Mouse (Mus musculus) heart, adult 2 months (tissue): Measurements from ENCODE around the gene Acot12. TPM values are rescaled to one million over a fixed set of nuclear protein-coding genes. Genes with fewer than 3 reads are reported as not detected.

Experiments
- DNase-seq, 2 experiments: peaks; one replicate each; pipeline ENCODE4 v3.0.0; 2021
- H3K27ac ChIP-seq: fragments of 200-600 bp; 2 replicates; pipeline ENCODE4 v1.8.1; 2022
- H3K27me3 ChIP-seq: fragments of 200-500 bp; 2 replicates; pipeline ENCODE4 v1.6.1; 2012; ENCODE audit warnings: mild to moderate bottlenecking, low read length, inconsistent platforms, mixed read lengths; ENCODE audit not compliant: control insufficient read depth, insufficient read depth
- H3K36me3 ChIP-seq: fragments of 200-500 bp; 2 replicates; pipeline ENCODE4 v1.6.1; 2012; ENCODE audit warnings: low read length, inconsistent platforms; ENCODE audit not compliant: control insufficient read depth, insufficient read depth
- H3K4me1 ChIP-seq: fragments of 200-500 bp; 2 replicates; pipeline ENCODE4 v1.6.1; 2011; ENCODE audit warnings: low read length; ENCODE audit not compliant: control insufficient read depth, insufficient read depth
- H3K4me3 ChIP-seq: fragments of 200-600 bp; 2 replicates; pipeline ENCODE4 v1.8.1; 2022
- H3K79me2 ChIP-seq: fragments of 200-500 bp; replicated peaks from 2 replicates; pipeline ENCODE4 v1.6.1; 2012; ENCODE audit warnings: mild to moderate bottlenecking, inconsistent platforms, low read length, moderate library complexity, mixed read lengths; ENCODE audit not compliant: control insufficient read depth, insufficient read depth
- H3K9ac ChIP-seq: fragments of 200-500 bp; 2 replicates; pipeline ENCODE4 v1.6.1; 2012; ENCODE audit warnings: low read depth, mild to moderate bottlenecking, control low read depth, inconsistent platforms, low read length, mixed read lengths
- CTCF ChIP-seq: fragments of 200-600 bp; IDR thresholded peaks from 2 replicates; pipeline ENCODE4 v1.8.1; 2022; ENCODE audit warnings: antibody characterized with exemption, mild to moderate bottlenecking, moderate library complexity
- EP300 ChIP-seq: fragments of 200-500 bp; IDR thresholded peaks from 2 replicates; pipeline ENCODE4 v1.6.1; 2011; ENCODE audit warnings: low read depth, low read length, control low read depth; ENCODE audit not compliant: insufficient read depth
- POLR2A ChIP-seq: fragments of 200-500 bp; IDR thresholded peaks from 2 replicates; pipeline ENCODE4 v1.6.1; 2011; ENCODE audit warnings: mild to moderate bottlenecking, low read depth, low read length, control low read depth; ENCODE audit not compliant: insufficient read depth
- WGBS: fragments of 180-500 bp; shearing (Covaris S2); methylation state at CpG from one replicate; pipeline ENCODE4 v1.1.7; 2018; 5-methylcytosine and 5-hydroxymethylcytosine counted together
- intact Hi-C: fragments of 180-260 bp; cut with DNase I; formaldehyde crosslinking; loops from one replicate; pipeline ENCODE4 v1.15.1; 2025
- long read RNA-seq: library from polyadenylated mRNA; stranded (forward); transcript quantifications from one replicate; pipeline ENCODE4 v2.0.0, GENCODE M21; 2021
- polyA plus RNA-seq: library from polyadenylated mRNA; depleted of rRNA; stranded (reverse); fragments of >200 nt; gene quantifications from 2 replicates; pipeline ENCODE4 v1.2.3, GENCODE M21; 2012; rRNA removed
- total RNA-seq, 2 experiments: library from RNA; stranded (reverse); gene quantifications; 2 replicates each; pipeline ENCODE4 v1.2.3; 2021

The Acot12 gene
- total RNA-seq = not detected
- polyA plus RNA-seq = 0.06 and 0.16 TPM in 2 replicates
- long read RNA-seq = 0 reads

DNA sequence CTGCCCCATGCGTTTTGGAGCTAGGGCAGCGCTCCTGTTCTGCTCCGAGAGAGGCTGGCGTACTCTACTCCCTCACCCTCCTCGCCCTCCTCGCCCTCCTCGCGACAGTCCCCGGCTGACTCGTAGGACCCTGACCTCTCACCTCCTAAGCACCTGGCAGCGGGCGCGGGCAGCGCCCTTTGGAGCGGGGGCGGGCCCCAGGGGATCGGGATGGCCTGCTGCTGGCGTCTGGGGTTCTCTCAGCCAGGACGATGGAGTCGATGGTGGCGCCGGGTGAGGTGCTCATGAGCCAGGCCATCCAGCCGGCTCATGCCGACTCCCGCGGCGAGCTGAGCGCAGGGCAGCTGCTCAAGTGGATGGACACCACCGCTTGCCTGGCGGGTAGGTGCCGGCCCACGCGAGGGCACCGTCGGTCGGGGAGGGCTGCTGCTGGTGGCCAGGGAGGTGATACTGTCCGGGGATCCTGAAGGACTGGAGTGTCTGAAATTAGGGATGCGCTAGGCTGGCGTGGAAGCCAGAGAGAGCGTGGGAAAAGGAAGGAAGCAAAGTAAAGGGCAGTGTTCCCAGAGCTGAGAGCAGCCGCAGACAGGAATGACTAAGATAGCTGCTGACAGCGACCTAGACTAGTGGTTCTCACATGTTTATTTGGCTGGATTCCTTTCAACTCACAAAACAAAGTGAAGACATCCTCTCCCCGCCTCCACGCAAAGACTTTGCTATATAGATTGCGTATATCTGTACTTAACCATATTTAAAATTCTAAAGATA is at the start of gene Acot12:
Acot12 (plus strand) TSS at position 233 of the 768 bp plus-strand sequence.
- Histone ChIP-seq H3K9ac (peak within 1 kb of the TSS; percentile 69), H3K4me1 (no peaks in the 10 kb centered on the region), H3K27ac (peak within 1 kb of the TSS; percentile 53), H3K36me3 (no peaks in the 10 kb centered on the region), H3K79me2 (no peaks in the 10 kb centered on the region), H3K4me3 (peak within 1 kb of the TSS; percentile 33), H3K27me3 (peaks cover 3% of the 10 kb centered on the region; the same call in 1 of the 2 replicates)
- WGBS = 7% methylated on average over 45 of the region's 45 CpGs
- TF ChIP-seq CTCF (no peak), POLR2A (no peak), EP300 (no peak)
- intact Hi-C loops = no loop called here
- peak; percentile 29 to 49 for DNase-seq

DNA sequence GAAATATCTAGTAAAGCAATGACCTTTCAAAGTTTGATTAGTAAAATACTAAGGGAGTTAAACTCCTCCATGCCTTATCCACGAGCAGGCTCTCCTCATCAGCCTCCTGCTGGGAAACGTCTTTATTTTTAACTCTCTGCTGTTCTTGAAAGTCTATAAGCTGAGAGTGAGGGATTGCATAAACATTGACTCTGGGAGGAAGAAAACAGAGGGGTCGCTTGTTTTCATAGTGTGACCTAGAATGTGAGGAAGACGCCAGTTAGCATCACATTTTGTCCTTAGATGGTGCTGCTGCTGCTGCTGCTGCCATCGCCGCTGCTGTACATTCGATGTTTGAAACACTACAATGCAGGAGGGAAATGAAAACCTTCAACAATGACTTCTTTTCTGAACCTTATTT is 47.7 kb upstream of the Acot12 start:
- Histone ChIP-seq H3K9ac (no peak overlapping the region), H3K4me1 (peaks cover 3% of the 10 kb centered on the region), H3K27me3 (no peaks in the 10 kb centered on the region), H3K36me3 (peaks cover 6% of the 10 kb centered on the region; the same call in 1 of the 2 replicates), H3K27ac (no peak overlapping the region), H3K4me3 (no peak overlapping the region), H3K79me2 (no peaks in the 10 kb centered on the region)
- 64% methylated on average over 7 of the region's 7 CpGs for WGBS
- no peak for DNase-seq
- TF ChIP-seq POLR2A = no peak
- TF ChIP-seq EP300 = no peak
- TF ChIP-seq CTCF = no peak
- intact Hi-C loops = no loop called here

DNA sequence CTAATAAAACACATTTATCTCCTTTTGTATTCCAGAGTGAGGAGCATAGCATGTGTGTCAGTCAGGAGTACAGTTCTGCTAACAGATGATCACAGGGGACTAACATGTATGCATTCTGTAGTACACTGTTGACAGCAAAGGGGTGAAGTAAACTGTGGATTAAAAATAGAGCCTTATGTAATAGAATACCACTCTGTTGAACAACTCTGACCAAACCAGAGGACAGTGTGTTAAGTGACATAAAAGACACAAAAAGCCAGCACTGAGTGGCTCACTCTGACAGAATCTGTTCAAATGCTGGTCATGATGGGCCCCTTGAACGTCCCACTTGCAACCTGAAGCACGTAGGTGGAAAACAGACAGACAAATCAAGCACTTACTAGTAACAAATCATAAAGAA is 45.9 kb upstream of the Acot12 start:
- H3K4me3 ChIP-seq = no peak overlapping the region
- no peak for TF ChIP-seq EP300
- no peak for TF ChIP-seq CTCF
- TF ChIP-seq POLR2A = no peak
- H3K27me3 ChIP-seq = no peaks in the 10 kb centered on the region
- intact Hi-C loops = no loop called here
- no peak overlapping the region; the same call in 1 of the 2 replicates for H3K27ac ChIP-seq
- H3K79me2 ChIP-seq = no peaks in the 10 kb centered on the region
- DNase-seq = no peak
- no peak overlapping the region for H3K9ac ChIP-seq
- 63% methylated on average over 2 of the region's 2 CpGs for WGBS
- H3K4me1 ChIP-seq = peaks cover 3% of the 10 kb centered on the region
- H3K36me3 ChIP-seq = peaks cover 6% of the 10 kb centered on the region; the same call in 1 of the 2 replicates

DNA sequence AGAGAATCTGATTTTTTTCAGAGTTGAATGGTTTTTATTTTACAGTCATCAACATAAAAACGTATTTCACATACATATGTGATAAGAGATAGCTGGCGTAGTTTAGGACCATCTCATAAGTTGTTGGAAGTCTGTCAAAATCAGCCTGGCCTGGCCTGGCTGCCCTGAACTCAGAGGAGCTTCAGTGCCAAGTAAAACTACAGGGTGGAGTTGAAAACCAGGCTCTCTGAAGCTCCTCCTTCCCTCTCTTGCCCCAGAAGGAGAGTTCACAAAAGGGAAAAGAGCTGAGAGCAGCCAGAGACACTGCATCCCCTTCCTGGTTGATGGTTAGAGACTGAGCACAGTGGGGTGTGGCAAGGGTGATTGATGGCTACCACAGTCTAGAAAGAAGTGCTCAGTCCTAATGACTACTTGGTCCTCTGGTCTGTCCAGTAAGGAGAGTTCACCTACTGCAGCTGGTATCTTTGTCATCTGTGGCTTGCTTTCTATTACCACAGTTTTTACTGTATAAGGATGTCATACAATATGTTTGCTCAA is 45.1 kb upstream of the Acot12 start:
- Histone ChIP-seq H3K79me2 (no peaks in the 10 kb centered on the region), H3K4me3 (no peak overlapping the region), H3K4me1 (peaks cover 3% of the 10 kb centered on the region), H3K9ac (no peak overlapping the region), H3K27me3 (no peaks in the 10 kb centered on the region), H3K27ac (no peak overlapping the region), H3K36me3 (peaks cover 6% of the 10 kb centered on the region; the same call in 1 of the 2 replicates)
- intact Hi-C loops = no loop called here
- TF ChIP-seq EP300 (no peak), CTCF (no peak)
- WGBS = 31% methylated on average over 2 of the region's 2 CpGs
- DNase-seq = peak in 1 of 2 experiments; percentile 17

DNA sequence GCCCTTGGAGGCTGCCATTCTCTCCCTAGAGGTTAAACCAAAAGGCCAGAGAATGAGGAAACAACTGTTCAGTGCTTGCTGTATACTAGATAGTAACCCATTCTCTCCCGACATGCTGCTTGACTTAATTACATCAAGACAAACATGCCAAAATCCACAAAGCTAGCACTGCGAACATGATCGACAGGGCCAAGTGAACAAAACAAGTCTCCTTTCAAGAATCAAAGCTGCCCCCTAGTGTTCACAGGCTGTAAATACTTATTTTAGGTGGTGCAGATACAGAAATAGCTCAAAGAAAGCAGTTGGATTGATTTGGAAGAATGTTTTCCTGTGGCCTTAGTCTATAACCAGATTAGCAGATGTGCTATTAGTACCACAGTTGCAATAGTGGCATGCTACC is 44.3 kb upstream of the Acot12 start:
- H3K27me3 ChIP-seq = no peaks in the 10 kb centered on the region
- no peak overlapping the region for H3K9ac ChIP-seq
- no peak for DNase-seq
- 42% methylated on average over 3 of the region's 3 CpGs for WGBS
- H3K36me3 ChIP-seq = peaks cover 6% of the 10 kb centered on the region; the same call in 1 of the 2 replicates
- H3K79me2 ChIP-seq = no peaks in the 10 kb centered on the region
- intact Hi-C loops = no loop called here
- H3K4me1 ChIP-seq = peaks cover 3% of the 10 kb centered on the region
- TF ChIP-seq POLR2A (no peak), EP300 (no peak), CTCF (peak; percentile 65)
- peak overlapping the region; percentile 7; the same call in 1 of the 2 replicates for H3K27ac ChIP-seq
- H3K4me3 ChIP-seq = no peak overlapping the region

DNA sequence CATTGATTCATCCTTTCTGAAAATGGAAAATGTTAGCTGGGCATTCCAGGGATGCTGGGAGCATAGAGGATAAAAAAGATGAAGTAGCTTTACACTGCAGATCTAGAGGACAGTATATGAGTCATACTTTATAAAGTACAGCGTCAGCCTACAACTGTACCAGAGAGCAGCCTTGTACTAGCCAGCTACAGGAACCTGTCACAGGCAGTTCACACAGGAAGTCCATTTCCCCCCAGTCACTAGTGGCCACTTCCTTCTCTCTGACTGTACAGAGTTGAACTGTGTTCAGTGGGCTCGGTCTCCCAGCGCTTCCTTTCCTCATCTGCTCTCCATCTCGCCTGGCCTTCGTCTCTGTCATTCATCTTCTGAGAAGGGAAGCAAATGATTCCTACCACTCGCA is 39.0 kb upstream of the Acot12 start:
- H3K27me3 ChIP-seq = no peaks in the 10 kb centered on the region
- WGBS = 32% methylated on average over 6 of the region's 6 CpGs
- H3K4me1 ChIP-seq = no peaks in the 10 kb centered on the region
- no peak overlapping the region for H3K4me3 ChIP-seq
- no peak for TF ChIP-seq POLR2A
- no peak for TF ChIP-seq CTCF
- TF ChIP-seq EP300 = no peak
- no peaks in the 10 kb centered on the region for H3K36me3 ChIP-seq
- no peak overlapping the region for H3K9ac ChIP-seq
- DNase-seq = no peak
- H3K27ac ChIP-seq = no peak overlapping the region
- intact Hi-C loops = no loop called here
- no peaks in the 10 kb centered on the region for H3K79me2 ChIP-seq
